Mouse (Mus musculus): ENCODE data around the gene Kcnc4. TPM values are rescaled to one million over a fixed set of nuclear protein-coding genes. Genes with fewer than 3 reads are reported as not detected.

Kcnc4 gene
- polyA plus RNA-seq (2012; rRNA removed) = 0.30 and 0.34 TPM in 2 replicates

GRCm38 (mm10) chr3:107459196-107459772, at the start of gene Kcnc4:
Kcnc4 (minus strand) TSS chr3:107459552.
- WGBS = 2% methylated on average over 68 of the region's 68 CpGs
- no peak for DNase-seq (ENCODE audit: low read depth, low spot score)

- DNase-seq (ENCODE audit: low read depth, low spot score) = no peak
- WGBS = 43% methylated on average over 8 of the region's 8 CpGs
These were observed 49.3 kb upstream of the Kcnc4 start for GRCm38 (mm10) chr3:107508696-107509095.

DNA sequence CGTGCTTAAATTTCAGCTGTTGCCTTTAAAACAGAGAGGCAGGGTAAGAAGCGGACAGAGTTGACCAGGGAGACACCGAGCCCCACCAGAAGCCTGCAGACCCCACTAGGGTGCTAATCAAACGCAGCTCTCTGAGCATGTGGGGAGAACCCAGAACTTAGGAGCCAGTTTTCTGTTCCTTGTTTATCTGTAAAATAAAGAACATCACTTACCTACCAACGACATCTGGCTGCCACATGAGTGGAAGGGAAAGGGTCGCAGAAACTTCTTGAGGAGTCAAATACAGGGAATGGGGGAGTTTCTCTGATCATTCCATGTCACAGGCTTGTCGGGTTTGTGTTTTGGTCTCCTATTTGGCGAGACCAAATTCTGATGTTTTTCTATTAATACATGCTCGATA, 48.6 kb upstream of the Kcnc4 start:
- no peak for DNase-seq (ENCODE audit: low read depth, low spot score)
- 79% methylated on average over 9 of the region's 9 CpGs for WGBS

DNA sequence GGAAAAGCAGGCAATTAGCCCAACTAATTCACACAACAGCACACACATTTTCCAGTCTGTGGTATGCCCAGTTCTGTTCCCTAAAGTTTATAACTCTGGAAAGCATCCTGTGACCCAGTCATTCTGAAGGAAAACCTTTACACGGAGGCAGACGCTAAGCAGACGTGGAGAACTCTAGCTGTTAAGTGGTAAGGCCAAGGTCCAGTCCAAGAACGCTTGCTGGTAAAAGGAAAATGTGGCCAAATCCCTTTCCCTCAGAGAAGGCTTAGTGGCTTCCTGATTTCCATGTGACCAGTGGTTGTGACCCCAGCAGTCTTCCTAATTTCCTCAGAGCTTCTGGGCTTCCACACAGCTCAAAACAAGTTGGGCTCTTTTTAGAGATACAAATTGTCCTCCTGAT, 47.2 kb upstream of the Kcnc4 start:
- WGBS = 30% methylated on average over 4 of the region's 4 CpGs
- DNase-seq (ENCODE audit: low read depth, low spot score) = no peak

DNA sequence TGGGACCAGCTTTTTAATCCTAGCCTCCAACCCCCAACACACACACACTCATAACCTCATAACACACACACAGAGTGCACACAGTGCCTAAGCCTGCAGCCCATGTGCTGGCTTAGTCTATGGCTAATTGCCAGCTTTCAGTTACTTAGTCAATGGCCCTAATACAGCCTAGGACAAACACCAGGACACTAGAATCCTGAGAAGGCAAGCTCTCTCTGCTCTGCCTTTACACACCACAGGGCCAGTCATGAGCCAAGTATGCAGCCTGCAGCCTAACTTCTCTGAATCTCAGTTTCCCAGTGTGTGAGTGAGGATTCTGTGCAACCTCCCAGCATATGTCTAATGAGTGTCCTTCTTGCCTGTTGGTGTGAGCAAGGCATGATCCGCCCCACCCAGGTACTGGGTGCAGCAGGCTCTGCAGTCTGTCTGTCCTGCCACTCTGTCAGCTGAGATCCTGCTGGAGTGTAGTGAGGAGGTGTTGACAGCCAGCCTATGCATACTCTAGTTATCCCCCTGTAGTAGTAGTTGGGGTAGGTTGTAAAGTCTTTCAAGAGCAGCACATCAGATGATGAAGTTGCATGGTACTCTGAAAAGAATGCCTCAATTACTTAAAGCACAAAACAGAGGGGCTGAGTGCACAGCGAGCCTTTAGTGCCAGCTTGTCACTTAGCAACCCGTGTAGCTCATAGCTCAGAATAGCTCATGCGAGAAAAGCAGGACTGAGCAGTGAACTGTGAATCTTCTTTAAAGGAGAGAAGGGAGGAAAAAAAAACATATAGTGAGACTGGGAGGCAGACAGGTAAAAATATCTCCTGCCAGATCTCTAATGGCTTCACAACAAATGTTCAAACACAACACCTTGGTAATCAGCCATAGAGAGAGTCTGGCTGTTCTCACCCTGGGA, 46.4 kb upstream of the Kcnc4 start:
- 45% methylated on average over 4 of the region's 4 CpGs for WGBS
- DNase-seq (ENCODE audit: low read depth, low spot score) = no peak

DNA sequence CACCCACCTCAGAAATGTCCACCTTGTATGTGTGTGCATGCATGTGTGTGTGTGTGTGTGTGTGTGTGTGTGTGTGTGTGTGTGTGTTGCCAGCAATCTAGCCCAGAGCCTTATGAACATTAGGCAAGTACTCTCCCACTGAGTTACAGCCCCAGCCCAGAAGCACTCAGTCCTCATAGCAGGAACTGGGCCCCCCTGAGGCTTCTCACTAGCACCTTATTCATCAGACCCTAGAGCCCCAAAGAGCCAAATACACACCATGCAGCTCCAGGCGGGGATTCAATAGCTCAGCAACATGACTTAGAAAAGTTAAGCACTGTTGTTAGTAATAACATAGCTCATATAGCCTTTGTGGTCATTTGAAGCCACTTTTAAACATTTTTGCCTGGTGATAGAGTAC, 45.2 kb upstream of the Kcnc4 start:
- no peak for DNase-seq (ENCODE audit: low read depth, low spot score)
- 60% methylated on average over 1 of the region's 1 CpGs for WGBS

DNA sequence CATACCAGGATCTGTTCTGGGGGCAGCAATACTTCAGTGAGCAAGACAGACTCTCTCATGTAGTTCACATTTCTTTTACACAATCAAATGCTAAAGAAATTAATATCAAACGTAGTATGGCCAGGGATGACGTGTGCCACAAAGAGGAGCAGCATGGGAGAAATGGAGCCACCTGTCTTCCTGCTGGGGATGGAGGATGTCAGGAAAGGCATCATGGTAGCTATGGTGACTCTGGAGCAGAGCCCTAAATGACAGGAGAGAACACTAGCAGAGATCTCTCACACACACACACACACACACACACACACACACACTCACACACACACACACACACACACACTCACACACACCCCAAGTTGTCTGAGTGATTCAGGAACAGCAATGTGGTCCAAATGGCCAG, 44.4 kb upstream of the Kcnc4 start:
- DNase-seq (ENCODE audit: low read depth, low spot score) = no peak
- 69% methylated on average over 2 of the region's 2 CpGs for WGBS

GRCm38 (mm10) chr3:107501702-107502151, 42.4 kb upstream of the Kcnc4 start:
- WGBS = 42% methylated on average over 7 of the region's 7 CpGs
- no peak for DNase-seq (ENCODE audit: low read depth, low spot score)

- DNase-seq (ENCODE audit: low read depth, low spot score) = no peak
- 92% methylated on average over 11 of the region's 11 CpGs for WGBS
These were observed 40.9 kb upstream of the Kcnc4 start for GRCm38 (mm10) chr3:107500301-107500700.

- WGBS = 78% methylated on average over 13 of the region's 13 CpGs
- DNase-seq (ENCODE audit: low read depth, low spot score) = no peak
These were observed 36.9 kb upstream of the Kcnc4 start for GRCm38 (mm10) chr3:107496086-107496850.

GRCm38 (mm10) chr3:107495524-107495923, 36.2 kb upstream of the Kcnc4 start:
- no peak for DNase-seq (ENCODE audit: low read depth, low spot score)
- WGBS = 89% methylated on average over 6 of the region's 6 CpGs

DNA sequence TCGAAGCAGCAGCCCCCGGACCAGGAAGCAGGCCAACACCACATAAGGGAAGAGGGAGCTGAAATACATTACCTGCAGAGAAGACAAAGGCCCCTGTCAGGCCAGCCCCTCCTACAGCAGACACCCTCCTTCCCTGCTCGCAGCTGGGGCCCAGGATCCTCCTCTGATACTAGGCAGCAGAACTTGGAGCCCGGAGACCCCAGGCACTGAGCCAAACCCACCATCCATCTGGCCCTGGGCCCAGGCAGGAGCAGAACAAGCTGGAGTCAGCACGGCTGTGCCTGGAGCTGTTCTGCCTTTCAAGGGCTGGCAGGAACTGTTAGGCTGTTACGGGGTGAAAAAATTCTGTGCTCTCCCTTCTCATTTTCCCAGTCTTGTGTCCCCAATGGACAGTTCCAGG, 32.1 kb upstream of the Kcnc4 start:
- 31% methylated on average over 6 of the region's 6 CpGs for WGBS
- DNase-seq (ENCODE audit: low read depth, low spot score) = no peak

- no peak for DNase-seq (ENCODE audit: low read depth, low spot score)
- WGBS = 27% methylated on average over 4 of the region's 4 CpGs
These were observed 29.3 kb upstream of the Kcnc4 start for GRCm38 (mm10) chr3:107488637-107489036.

GRCm38 (mm10) chr3:107483290-107483689, 23.9 kb upstream of the Kcnc4 start:
- WGBS = 42% methylated on average over 11 of the region's 11 CpGs
- no peak for DNase-seq (ENCODE audit: low read depth, low spot score)

GRCm38 (mm10) chr3:107480660-107481059, 21.3 kb upstream of the Kcnc4 start:
- no peak for DNase-seq (ENCODE audit: low read depth, low spot score)
- 49% methylated on average over 3 of the region's 3 CpGs for WGBS

GRCm38 (mm10) chr3:107472198-107472597, 12.8 kb upstream of the Kcnc4 start:
- 33% methylated on average over 6 of the region's 6 CpGs for WGBS
- no peak for DNase-seq (ENCODE audit: low read depth, low spot score)

DNA sequence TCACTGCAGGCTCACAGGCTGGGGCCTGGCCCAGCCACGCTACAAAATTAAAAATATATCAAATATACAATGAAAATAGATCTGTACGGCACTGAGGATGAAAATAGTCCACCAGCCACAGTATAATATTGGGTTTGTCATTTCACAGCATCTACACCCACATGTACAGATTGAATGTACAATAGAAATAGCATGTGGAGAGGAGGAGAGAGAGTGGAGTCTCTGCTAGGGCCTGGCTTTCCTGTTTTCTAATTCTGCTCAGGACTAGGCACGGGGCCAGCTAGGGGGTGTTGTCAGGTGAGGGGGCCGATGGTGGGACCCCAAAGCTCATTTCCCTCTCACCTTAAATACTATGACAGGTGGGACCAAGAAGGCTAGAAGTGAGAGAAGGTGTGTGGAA, 9.7 kb upstream of the Kcnc4 start:
- no peak for DNase-seq (ENCODE audit: low read depth, low spot score)
- WGBS = 62% methylated on average over 4 of the region's 4 CpGs

DNA sequence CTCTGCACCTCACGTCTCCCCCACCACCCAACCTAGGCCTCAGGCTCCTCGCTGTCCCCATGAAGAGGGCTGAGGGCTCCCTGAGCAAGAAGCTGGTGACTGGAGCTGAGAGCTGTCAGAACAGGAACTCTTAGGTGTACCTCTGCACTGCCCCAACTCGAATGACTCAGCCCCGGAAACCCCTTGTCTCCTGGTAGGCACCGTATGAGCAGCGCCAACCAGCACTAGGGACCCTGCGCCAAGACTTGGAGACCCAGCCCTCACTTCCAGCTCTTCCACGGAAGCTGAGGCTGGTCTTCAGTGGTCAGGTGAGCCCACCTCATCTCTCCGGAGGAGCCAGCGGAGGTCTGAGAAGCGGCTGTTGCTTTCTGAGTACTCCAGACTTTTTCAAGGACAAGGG, 8.8 kb upstream of the Kcnc4 start:
- 76% methylated on average over 11 of the region's 11 CpGs for WGBS
- no peak for DNase-seq (ENCODE audit: low read depth, low spot score)

DNA sequence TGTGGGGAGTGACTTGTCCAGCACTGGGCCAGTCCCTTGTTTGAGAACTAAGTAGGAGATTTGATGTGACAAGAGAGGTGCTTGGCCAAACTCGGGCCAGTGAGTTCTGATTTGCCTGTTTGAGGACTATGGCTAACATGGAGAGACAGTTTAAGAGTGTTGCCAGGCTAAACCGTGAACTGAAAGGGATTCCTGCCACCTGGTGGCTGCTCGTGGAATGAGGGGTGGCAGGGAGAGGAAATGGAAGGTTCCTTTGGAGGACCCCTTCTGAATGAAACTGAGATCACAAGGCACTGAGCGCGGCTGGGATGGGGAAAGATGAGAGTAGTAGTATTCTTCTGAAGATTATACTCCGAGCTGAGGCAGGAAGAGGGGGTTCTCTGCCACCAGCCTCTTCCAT, 7.2 kb upstream of the Kcnc4 start:
- peak; percentile 8 for DNase-seq (ENCODE audit: low read depth, low spot score)
- WGBS = 4% methylated on average over 6 of the region's 6 CpGs

GRCm38 (mm10) chr3:107462160-107462559, 2.8 kb upstream of the Kcnc4 start:
- DNase-seq (ENCODE audit: low read depth, low spot score) = peak; percentile 3
- WGBS = 14% methylated on average over 5 of the region's 5 CpGs
